Mouse (Mus musculus) mesoderm, embryonic 11.5 days (tissue): ENCODE data around the gene Pola2.

Source experiments
- DNase-seq: peaks from one replicate; pipeline ENCODE4 v3.0.0-alpha.2; 2012; ENCODE audit warnings: low read depth, low spot score

Gene Pola2

DNA sequence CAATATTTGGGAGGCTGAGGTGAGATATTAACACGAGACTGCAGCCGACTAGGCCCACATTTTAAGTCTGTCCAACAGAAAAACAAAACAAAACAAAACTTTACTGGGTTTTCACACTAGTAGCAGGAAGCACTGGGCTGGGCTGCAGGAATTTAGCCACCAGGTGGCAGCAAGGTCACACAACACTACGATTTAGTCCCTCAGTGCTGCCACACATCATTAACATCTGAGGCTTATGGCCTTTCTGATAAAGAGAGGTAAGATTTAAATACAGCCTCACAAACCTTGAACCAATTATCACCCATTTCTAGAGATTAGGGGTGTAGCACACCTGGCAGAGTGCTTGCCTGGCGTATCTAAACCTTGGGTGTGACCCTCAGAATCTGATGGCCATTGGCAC is 1.3 kb upstream of the Pola2 start:
- DNase-seq: peak; percentile 79

DNA sequence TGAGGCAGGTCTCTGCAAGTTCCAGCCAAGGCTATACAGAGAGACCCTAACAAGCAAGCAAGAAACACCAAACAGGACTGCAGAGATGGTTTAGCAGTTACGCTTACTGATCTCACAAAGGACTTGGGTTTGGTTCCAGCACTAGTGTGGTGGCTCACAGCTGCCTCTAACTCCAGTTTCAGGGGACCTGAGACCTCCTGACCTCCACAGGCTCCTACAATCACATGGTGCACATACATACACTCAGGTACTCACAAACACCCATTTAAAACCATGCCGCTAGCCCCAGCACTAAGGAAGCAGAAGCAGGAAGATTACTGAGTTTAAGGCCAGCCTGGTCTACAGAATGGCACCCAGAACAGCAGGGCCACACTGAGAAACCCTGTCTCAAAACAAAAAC is 802 bp upstream of the Pola2 start:
- DNase-seq: no peak

DNA sequence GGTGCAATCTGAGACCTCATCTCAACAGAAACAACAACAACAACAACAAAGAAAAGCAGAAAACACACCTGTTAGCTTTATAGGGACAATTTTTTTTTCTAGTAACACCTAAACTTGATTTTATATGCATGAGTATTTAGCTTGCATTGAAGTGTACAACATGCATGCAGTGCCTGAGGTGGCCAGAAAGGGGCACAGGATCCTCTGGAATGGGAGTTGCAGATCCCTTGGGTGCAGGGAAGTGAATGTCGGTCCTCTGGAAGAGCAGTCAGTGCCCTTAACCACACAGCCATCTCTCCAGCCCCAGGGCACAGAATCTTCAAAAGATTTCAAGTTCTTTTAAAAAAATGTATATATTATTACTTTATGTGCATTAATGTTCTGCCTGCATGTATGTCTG is 1.4 kb downstream of the Pola2 start:
- no peak for DNase-seq

DNA sequence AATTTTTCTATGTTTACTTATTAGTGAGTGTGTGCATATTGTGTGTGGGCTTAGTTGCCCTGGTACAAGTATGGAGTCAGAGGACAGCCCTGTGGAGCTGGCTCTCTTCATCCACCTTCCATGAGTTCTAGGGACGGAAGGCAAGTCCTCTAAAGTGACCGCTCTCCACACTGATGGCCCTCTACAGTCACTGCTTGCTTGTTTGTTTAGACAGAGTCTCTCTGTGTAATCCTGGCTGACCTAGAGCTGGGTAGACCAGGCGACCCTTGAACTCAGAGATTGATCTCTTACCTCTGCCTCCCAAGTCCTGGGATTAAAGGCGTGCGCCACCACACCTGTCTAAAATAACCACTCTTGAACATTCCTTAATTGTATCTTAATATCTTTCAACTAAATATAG is 6.6 kb downstream of the Pola2 start:
- no peak for DNase-seq

DNA sequence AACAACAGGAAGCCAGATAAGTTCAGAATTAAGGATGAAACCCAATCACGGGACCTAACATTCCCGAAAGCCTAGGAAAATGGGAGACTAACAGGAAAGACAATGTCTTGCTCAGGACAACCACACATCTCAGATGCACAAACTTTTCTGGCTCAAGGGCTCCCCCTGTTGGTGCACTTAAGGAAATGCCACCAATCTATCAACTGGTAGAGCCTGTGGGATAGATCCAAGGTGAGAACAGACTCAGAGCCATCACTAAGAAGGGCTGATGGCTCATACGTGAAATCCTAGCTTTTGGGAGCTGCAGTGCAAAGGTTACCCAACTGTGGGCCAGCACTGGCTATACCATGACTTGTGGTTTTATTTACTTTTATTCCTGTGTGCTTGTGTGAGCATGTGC is 7.3 kb downstream of the Pola2 start:
- DNase-seq: peak; percentile 82

DNA sequence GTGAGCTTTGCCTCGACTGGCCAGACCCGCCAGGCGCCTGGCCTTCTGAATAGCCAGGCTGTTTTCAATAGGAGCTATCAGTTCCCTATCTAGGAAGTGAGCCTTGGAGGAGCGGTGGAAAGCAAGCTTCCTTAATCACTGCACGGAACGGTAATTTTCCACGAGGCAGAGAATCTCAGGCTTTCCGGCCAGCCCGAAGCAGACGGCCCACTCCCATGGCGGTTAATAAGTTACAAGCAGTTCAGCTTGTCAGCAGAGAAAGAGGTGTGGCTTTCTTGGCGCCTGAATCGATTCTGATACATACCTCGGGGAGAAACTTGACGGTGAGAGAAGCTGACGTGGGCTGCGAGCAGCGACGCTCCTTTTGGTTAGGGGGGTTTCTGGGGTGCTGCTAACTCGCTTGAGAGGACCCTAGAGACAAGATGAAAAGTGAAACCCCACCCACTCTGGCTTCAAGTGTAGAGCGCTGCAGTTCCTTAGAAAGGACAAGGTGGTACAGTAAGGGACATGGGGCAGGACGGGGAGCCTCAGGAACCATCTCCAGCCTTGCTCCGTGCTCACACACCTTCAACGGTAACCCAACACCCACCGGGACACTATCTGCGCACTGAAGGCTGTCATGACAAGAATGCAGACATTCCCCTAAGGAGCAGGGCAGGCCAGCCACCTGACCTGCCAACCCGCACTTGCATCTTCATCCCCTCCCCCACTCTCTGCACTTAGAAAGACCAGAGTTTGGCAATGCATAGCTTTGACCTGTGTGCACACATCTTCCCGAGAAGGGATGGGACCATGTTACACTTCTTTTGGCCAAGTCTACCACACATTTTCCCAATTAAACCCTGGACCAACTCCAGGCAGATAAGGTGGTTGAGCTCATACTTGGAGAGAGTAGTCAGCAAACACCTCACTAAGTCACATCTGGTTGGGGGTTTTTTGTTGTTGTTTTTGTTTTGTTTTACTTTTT is 8.0 kb downstream of the Pola2 start:
- DNase-seq: no peak

DNA sequence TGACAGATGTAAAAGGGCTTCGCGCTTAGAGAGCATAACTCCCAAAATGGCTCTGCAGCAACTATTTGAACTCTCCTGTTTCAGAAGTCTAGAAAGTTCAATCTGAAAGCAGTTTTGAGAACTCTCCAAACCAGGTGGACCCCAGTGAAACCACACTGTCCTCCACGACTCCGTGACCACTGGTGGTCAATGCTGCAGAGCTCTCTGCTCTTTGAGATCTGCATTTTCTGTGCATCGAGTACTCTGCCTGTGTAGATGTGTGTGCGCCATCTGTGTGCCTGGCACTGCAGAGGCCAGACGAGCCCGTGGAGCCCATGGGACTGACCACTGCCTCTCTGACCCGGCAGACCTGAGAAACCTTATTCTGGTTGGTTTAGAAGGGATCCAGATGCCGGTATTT is 9.1 kb downstream of the Pola2 start:
- DNase-seq: no peak

DNA sequence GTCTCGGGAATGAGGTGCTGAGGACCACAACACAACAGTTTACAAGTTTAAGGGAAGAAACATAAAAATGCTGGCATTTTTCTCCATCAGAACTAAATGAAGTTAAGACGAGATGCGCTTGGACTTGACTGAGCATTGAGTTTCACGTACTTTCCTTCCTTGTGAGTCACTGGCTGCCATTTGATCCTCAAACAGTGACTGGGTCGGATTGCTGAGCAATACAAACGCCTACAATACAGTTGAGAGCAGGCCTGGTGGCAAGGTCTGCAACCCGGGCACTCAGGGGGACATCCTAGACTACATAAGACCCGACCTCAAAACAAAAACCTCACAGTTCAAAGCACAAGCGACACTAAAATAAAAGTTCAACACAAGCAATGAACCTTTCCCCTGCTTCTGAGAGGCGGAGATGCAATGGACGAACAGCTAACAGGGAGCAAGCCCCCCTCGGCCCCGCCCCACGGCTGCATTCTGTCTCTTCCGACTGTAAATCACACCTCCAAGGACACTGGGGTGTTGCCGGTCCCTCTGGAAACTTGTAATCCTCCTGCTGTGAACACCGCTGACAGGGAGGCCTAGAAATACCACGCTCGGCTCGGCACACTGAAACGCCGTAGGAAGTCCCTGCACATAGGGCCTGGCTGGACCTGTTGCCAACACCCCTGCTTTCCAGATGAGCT is 9.8 kb downstream of the Pola2 start:
- no peak for DNase-seq

DNA sequence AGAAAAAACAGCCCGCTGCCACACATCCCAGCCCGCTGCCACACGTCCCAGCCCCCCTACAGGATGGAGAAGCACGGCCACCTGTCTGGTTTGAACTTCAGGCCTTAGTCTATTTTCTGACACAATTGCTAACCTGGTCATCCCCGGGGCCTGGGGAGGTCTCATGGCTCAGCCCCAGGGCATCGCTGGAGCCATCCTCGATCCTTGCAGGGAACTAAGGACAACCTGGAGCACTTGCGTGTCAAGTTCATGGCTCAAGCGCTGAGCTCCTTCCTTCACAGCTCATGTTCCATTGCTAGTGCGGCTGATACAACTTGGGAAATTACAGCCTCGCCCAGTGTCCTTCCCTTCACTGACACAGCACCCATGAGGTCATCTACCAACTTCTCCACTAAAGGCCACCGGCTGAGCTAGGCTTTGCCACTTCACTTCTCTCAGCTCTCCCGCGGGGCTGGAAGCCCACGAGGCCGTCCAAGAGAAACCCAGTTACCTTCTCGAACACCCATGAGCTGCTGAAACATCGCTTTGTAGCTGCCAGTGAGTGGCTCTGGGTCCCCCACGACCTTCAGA is 10.7 kb downstream of the Pola2 start:
- no peak for DNase-seq

DNA sequence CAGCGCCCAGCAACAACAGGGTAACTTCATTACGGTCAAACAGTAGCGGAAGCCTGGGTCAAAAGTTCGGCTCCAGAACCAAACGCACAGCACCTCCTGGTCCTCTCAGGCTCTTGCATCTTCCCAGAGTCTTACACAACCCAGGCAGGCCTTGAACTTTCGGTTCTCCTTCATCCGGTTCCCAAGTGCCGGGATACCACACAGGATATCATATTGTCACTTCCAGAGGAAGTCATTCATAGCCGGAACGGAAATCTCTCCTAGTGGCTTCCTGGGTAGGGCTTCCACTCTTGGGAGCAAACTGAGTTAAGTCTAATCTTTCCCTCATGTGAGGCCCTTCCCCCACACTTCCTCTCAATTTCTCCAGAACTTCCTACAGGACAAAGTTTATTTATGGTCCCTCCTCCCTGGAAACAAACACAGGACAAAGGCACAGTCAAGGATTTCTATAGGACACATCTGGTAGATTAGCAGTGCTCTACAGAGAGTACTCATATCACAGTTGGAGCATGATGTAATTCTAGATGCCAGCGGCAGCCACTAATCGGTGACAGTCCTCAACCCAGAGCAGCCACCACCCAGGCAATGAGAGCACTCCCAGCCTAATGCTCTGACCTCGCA is 11.8 kb downstream of the Pola2 start:
- peak; percentile 37 for DNase-seq

DNA sequence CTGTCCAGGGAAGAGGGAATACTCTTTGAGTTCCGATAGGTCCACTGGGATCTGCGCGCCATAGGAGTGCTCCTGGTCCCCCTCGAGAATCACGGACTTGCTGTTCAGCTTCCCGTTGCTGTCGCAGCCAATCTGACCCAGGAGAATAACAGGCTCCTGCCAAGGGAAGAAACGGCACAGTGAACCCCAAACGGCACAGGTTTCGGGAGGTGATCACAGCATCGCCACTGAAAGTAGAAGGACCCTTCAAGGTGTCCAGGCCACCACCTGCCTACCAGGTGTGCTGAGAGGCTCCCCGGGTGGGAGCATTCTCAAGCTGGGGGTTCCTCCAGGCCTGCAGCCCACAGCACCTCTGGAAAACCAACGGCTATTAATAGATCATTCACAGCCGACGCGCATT is 12.4 kb downstream of the Pola2 start:
- no peak for DNase-seq

DNA sequence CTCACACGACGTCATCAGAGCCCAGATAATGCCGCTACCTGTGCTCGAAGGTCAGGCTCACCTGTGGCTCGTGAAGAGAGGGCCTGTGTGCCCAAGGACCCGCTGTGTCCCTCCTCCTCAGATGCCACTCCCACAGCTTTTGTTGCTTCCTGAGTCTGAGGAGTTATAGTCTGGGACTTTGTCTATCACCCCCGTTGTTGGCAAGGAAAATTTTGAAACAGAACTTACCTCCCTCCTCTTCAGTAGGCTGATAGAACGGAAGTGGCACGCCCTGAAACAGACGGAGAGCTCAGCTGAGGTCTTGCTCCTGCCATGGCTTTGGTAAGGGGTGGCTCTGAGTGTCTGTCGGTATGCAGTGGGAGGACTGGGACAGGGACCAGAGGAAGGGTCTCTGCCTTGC is 13.8 kb downstream of the Pola2 start:
- no peak for DNase-seq

DNA sequence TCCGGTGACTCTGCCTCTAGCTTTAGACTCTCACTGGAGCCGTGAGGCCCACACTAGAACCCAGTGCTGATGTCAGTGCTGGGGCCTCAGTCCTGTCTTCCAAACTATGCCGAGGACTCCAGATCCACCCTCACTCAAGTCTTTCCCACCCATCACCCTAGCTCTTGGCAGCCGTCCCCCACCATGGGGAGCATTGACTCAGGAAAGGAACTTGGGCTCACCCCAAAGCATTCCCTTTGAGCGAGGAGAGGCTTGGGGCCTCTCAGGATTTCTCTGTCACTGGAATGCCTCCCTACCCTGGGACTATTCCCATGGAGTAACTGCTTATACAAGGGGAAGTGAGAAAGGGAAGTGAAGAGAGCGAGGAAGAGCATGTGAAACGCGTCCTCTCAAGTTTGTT is 18.1 kb downstream of the Pola2 start:
- no peak for DNase-seq

DNA sequence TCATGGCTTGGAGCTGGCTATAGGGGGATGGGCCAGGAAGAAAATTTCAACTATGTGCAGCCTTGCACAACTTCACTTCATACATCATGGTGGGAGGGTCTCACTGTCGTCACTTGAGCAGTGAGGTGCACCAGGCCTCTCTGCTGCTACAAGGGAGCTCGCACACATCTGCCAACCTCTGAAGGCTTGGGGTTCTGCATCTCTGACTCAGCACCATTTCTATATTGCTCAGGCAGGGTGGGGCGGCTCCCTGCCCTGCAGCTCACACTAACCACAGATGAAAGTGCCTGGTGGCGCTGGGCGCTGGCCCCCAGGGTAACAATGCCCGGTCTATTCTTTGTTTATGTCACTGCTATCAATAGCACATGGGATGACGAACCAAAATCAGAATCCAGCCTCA is 19.0 kb downstream of the Pola2 start:
- no peak for DNase-seq

DNA sequence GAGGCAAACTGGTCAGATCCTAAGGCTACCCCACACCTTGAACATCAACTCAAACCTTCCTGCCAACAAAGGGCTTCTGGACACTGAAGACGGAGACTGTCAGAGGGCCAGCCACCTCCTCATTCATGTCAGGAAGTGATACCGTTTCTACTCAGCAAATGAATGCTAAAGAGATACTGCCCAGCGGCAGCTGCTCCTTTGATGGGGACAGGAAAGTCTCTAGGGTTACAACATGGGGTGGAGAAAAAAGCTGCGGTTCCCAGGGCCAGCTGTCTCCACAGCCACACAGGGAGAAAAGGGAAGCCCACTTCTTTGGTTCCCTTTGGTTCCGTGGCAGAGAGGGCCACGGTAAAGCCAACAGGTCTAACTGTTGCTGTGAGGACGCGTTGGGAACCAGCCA is 19.9 kb downstream of the Pola2 start:
- DNase-seq: no peak

DNA sequence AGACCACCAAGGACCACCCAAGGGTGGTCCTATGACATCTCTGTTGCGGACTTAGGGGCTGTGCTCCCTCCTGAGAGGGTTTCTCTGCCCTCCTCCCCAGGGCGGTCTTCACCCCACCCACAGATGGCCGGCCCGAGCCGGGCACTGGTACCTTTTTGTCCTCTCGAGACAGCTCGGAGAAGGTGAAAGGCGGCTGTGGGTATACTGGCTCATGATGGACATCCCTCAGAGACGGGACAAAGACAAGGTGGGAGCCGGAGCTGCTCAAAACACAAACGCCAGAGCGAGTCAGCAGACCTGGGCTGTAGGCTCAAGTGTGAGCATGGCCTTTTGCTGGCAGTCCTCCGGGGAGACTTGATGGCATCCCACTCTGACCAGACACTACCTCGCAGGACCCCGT is 20.6 kb downstream of the Pola2 start:
- no peak for DNase-seq

DNA sequence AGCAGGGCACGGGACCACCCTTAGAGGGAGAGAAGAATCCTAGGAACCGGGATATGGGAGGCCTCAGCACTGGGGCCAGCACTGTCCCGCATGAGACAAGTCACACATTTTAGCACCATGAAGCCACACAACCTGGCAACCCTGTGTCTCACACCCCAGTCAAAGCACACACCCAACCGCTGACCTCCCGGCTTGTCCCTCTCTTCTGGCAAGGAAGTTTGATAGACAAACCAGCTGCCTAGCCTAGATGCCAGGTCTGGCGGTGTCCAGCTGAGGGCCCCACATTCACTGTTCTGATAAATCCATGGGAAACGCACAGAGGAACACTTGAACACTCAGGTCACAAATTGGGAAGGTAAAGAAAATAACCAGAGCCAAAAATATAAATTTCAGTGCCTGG is 21.4 kb downstream of the Pola2 start:
- DNase-seq: no peak

DNA sequence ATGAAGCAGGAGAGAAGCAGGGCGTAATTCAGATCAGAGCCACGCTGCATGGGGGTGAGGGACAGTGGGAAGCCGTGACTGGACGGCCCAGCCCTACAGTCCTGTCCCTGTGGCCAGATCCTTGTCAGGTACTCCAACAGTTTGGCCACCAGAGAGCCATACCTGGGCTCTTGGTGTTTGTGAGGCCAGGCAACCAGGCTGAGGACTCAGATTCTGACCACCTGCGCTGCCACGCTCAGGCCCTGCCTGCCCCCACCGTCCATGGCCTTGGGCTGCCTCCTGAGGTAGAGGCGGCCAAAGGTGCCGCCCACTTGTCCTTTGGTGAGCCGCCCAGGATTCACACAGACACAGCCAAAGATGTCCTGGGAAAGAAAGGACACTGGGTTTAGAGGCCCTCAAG is 23.3 kb downstream of the Pola2 start:
- no peak for DNase-seq

DNA sequence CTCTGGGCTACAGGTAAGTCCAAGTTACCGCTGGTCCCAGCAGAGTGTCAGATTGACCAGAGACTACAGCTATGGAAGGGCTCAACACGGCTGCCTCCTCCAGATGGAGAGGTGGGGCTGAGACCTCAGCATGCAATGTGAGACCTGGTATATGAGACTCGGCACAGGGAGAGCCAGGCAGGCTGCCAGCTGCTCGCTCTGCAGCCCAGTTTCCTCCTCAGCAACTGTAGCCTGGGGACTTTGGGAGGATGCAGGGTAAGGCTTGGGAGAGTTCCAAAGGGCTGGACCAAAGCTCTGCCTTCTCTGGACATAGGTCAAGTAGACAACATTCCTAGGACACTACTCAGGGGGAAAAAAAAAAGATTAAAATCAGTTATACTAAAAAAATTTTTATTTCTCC is 23.8 kb downstream of the Pola2 start:
- no peak for DNase-seq

DNA sequence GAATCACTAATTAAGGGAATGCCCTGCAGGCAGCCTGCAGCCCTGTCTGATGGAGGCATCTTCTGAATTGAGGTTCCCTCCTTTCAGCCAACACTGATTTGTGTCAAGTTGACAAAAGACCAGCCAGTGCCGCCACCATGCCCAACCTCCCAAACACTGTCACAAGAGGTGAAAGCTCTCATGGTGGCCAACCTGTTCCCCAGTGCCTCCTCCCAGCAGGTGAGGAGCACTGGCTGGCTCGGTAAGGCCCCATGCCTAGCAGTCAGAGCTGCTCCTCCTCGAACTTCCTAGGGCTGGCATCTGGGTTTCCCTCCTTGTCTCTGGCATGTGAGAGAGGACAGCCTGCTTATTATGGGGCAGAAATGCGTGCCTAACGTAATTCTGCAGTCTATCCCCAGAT is 24.3 kb downstream of the Pola2 start:
- DNase-seq: no peak

DNA sequence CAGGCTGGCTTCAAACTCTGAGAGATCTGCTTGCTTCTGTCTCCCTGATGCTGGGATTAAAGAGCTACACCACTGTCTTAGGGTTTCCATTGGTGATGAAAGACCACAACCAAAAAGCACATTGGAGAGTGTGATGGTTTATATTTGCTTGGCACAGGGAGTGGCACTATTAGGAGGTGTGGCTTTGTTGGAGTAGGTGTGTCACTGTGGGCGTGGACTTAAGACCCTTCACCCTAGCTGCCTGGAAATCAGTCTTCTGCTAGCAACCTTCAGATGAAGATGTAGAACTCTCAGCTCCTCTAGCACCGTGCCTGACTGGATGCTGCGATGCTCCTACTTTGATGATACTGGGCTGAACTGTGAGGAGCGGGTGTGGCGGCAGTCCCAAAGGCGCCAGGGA is 25.5 kb downstream of the Pola2 start:
- DNase-seq: no peak

DNA sequence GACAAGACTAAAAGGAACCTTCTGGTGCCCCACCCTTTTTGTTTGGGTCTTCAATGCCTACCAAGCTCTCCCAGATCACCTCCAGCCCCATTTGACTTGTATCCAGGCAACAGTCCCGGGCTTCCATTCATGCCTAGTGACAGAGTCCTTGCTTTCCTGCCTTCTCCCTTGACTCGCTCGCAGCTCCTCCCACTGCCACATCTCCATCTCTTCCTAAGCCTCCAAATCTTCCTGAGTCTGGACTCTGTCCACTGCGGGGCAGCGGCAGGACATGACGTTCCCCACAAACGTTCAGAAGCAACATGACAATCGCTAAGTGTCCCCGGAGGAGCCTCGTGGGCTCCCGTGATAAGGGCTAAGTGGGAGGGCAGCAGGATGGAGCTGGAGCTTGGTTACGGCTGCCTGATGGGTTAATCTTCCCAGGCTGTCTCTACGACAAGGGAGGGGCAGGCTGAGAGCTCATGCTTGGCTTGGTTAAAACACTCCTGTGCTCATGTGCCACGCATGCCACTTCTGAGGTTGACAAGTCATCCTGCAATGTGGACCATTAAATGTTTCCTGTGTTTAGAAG is 26.1 kb downstream of the Pola2 start:
- no peak for DNase-seq
